Mouse (Mus musculus) lung, adult 18-20 months (tissue): ENCODE results near the gene C130073F10Rik.
"Not testable (repeated sequence)": the region's sequence is repeated elsewhere in the genome, so short reads cannot be mapped to it uniquely, and the experiment has no call there.

Experiments
- DNase-seq, 2 experiments: peaks; one replicate each; pipeline ENCODE4 v3.0.0; 2022; ENCODE audit warnings: mixed read lengths in 2 of 2

C130073F10Rik gene

GRCm38 (mm10) chr4:101893656-101894420, at the start of gene C130073F10Rik:
TSS of gene C130073F10Rik (minus strand) at chr4:101893789.
- no peak for DNase-seq

- not testable (repeated sequence) for DNase-seq
Observed at GRCm38 (mm10) chr4:101940107-101940506, 46.5 kb upstream of the C130073F10Rik start, which contains the start of gene Gm12794. TSS of gene Gm12794 (plus strand) at chr4:101940407.

GRCm38 (mm10) chr4:101908821-101909220, 15.2 kb upstream of the C130073F10Rik start, which contains the start of gene Gm12800:
TSS of gene Gm12800 (plus strand) at chr4:101909121.
- DNase-seq: not testable (repeated sequence)

- DNase-seq: no peak
Observed at GRCm38 (mm10) chr4:101889377-101889776, 4.2 kb downstream of the C130073F10Rik start.

GRCm38 (mm10) chr4:101883641-101884040, 9.9 kb downstream of the C130073F10Rik start:
- DNase-seq: no peak

GRCm38 (mm10) chr4:101875687-101876086, 17.9 kb downstream of the C130073F10Rik start:
- DNase-seq: not testable (repeated sequence)

GRCm38 (mm10) chr4:101872031-101872430, 21.6 kb downstream of the C130073F10Rik start:
- not testable (repeated sequence) for DNase-seq

GRCm38 (mm10) chr4:101862289-101862688, 31.3 kb downstream of the C130073F10Rik start:
- DNase-seq: no peak

- DNase-seq: peak in 1 of 2 experiments; percentile 2
Observed at GRCm38 (mm10) chr4:101860873-101861272, 32.7 kb downstream of the C130073F10Rik start.

GRCm38 (mm10) chr4:101850908-101851307, 42.7 kb downstream of the C130073F10Rik start:
- DNase-seq: no peak

GRCm38 (mm10) chr4:101843923-101844322, 49.7 kb downstream of the C130073F10Rik start, which contains the start of gene B020004J07Rik:
TSS of gene B020004J07Rik (minus strand) at chr4:101844023.
- DNase-seq: not testable (repeated sequence)
